Mouse (Mus musculus): ENCODE data around the gene Crhr2. TPM values are rescaled to one million over a fixed set of nuclear protein-coding genes. Genes with fewer than 3 reads are reported as not detected.

Gene Crhr2
- polyA plus RNA-seq (2014; fragmentation: Illumina TruSeq; extraction: RNeasy Lipid Tissue Mini Kit (QIAGEN cat#74804); ENCODE audit: low read depth, low replicate concordance): 32.6 TPM

GRCm38 (mm10) chr6:55132794-55133193 lies at the start of gene Crhr2:
Gene Crhr2 (minus strand): TSS chr6:55133016.

GRCm38 (mm10) chr6:55174741-55175181 lies 41.9 kb upstream of the Crhr2 start, which contains the start of gene Inmt:
Gene Inmt (minus strand): TSS chr6:55175043.

Other genes starting within 250 kb of the Crhr2 start
- gene Nod1, start 160.4 kb downstream of the Crhr2 start, polyA plus RNA-seq (2014; fragmentation: Illumina TruSeq; extraction: RNeasy Lipid Tissue Mini Kit (QIAGEN cat#74804); ENCODE audit: low read depth, low replicate concordance): 18.4 TPM
- 22.0 TPM for gene Ggct, start 140.1 kb downstream of the Crhr2 start, polyA plus RNA-seq (2014; fragmentation: Illumina TruSeq; extraction: RNeasy Lipid Tissue Mini Kit (QIAGEN cat#74804); ENCODE audit: low read depth, low replicate concordance)
- gene Gars, start 95.0 kb downstream of the Crhr2 start, polyA plus RNA-seq (2014; fragmentation: Illumina TruSeq; extraction: RNeasy Lipid Tissue Mini Kit (QIAGEN cat#74804); ENCODE audit: low read depth, low replicate concordance): 57.4 TPM
- 14.1 TPM for gene Inmt, start 42.0 kb upstream of the Crhr2 start, polyA plus RNA-seq (2014; fragmentation: Illumina TruSeq; extraction: RNeasy Lipid Tissue Mini Kit (QIAGEN cat#74804); ENCODE audit: low read depth, low replicate concordance)
- 4.3 TPM for gene Mindy4, start 70.4 kb upstream of the Crhr2 start, polyA plus RNA-seq (2014; fragmentation: Illumina TruSeq; extraction: RNeasy Lipid Tissue Mini Kit (QIAGEN cat#74804); ENCODE audit: low read depth, low replicate concordance)
- gene Aqp1, start 203.4 kb upstream of the Crhr2 start, polyA plus RNA-seq (2014; fragmentation: Illumina TruSeq; extraction: RNeasy Lipid Tissue Mini Kit (QIAGEN cat#74804); ENCODE audit: low read depth, low replicate concordance): 287 TPM
- not detected for gene Ghrhr, start 243.3 kb upstream of the Crhr2 start, polyA plus RNA-seq (2014; fragmentation: Illumina TruSeq; extraction: RNeasy Lipid Tissue Mini Kit (QIAGEN cat#74804); ENCODE audit: low read depth, low replicate concordance)

All from heart, adult 10 weeks (tissue).